Mouse (Mus musculus) hindbrain, embryonic 14.5 days (tissue): Measurements from ENCODE around the gene Ing1. TPM values are rescaled to one million over a fixed set of nuclear protein-coding genes. Genes with fewer than 3 reads are reported as not detected.

Source experiments
- ATAC-seq: fragments of 200-750 bp; cut with Nextera tagmentation; 2 replicates; pipeline ENCODE4 v1.8.0; 2017; ENCODE audit warnings: moderate number of reproducible peaks, mild to moderate bottlenecking, moderate TSS enrichment, moderate library complexity; ENCODE audit not compliant: low FRiP score
- DNase-seq: peaks from one replicate; pipeline ENCODE4 v3.0.0-alpha.2; 2015; ENCODE audit warnings: low spot score
- H3K27ac ChIP-seq: fragments of 300-500 bp; sonication (generic); 2 replicates; pipeline ENCODE4 v1.5.1; 2014; ENCODE audit warnings: mild to moderate bottlenecking, moderate library complexity
- H3K27me3 ChIP-seq: fragments of 300-500 bp; sonication (generic); 2 replicates; pipeline ENCODE4 v1.6.1; 2014; ENCODE audit warnings: mild to moderate bottlenecking, low read length, mixed read lengths; ENCODE audit not compliant: control insufficient read depth, insufficient read depth
- H3K36me3 ChIP-seq: fragments of 300-500 bp; sonication (generic); replicated peaks from 2 replicates; pipeline ENCODE4 v1.6.1; 2014; ENCODE audit not compliant: control insufficient read depth, insufficient read depth
- H3K4me1 ChIP-seq: fragments of 300-500 bp; sonication (generic); replicated peaks from 2 replicates; pipeline ENCODE4 v1.6.1; 2014; ENCODE audit warnings: antibody characterized with exemption, low read length, mixed read lengths; ENCODE audit not compliant: control insufficient read depth, insufficient read depth
- H3K4me2 ChIP-seq: fragments of 300-500 bp; sonication (generic); replicated peaks from 2 replicates; pipeline ENCODE4 v1.6.1; 2014; ENCODE audit warnings: mild to moderate bottlenecking, moderate library complexity
- H3K4me3 ChIP-seq: fragments of 300-500 bp; sonication (generic); replicated peaks from 2 replicates; pipeline ENCODE4 v1.5.1; 2014; ENCODE audit warnings: mild to moderate bottlenecking, low read length
- H3K9ac ChIP-seq: fragments of 300-500 bp; sonication (generic); 2 replicates; pipeline ENCODE4 v1.6.1; 2014
- H3K9me3 ChIP-seq: fragments of 300-500 bp; sonication (generic); 2 replicates; pipeline ENCODE4 v1.6.1; 2016; ENCODE audit warnings: low read length; ENCODE audit not compliant: control insufficient read depth
- WGBS: fragments of 180-500 bp; shearing (Covaris S2); extraction: QIAGEN DNeasy Blood & Tissue Kit; methylation state at CpG from one replicate; pipeline ENCODE4 v1.1.7; 2014; 5-methylcytosine and 5-hydroxymethylcytosine counted together
- polyA plus RNA-seq: library from polyadenylated mRNA; unstranded; fragments of >200 nt; fragmentation: Nextera tagmentation; extraction: Ambion mirVana; gene quantifications from 2 replicates; pipeline ENCODE4 v1.2.1, GENCODE M21; 2014

Ing1 gene
- polyA plus RNA-seq, 1 experiment from 2014 or later = 37.6 TPM

DNA sequence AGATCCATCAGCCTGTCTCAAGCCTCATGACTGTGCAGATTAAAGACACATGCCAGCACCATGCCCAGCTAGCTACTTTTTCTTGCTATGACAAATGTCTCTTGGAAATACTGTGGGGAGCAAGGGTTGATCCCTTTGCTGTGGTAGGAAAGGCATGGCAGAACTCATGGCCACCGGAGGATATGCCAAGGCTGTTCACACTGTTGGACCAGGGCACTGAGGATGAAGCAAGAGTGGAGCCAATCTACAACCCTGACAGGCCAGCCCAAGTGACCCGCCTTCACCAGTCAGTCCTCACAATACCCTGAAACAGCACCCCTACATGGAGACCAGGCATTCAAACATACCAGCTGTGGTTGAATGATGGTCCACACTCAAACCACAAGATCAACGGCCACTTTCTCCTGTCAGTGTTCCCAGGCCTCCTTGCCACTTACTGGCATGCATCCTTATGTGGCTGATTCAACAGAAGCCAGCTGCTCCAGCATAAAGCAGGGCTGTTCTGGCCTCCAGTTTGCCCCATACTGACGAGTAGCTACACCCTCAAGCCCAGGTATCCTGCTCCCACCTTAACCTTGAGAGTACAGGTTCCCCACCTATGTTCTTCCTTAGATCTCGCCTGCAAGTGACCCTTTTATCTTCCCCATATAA lies 45.1 kb downstream of the Ing1 start:
- Histone ChIP-seq H3K27me3 (no peaks in the 10 kb centered on the region), H3K9me3 (0 out of 2 replicates have a peak, but pooled peaks cover 4% of the 10 kb centered on the region), H3K4me2 (no peak overlapping the region), H3K9ac (no peak overlapping the region), H3K27ac (no peak overlapping the region), H3K4me3 (no peak overlapping the region), H3K36me3 (no peaks in the 10 kb centered on the region), H3K4me1 (no peaks in the 10 kb centered on the region)
- WGBS = 87% methylated on average over 5 of the region's 5 CpGs
- ATAC-seq (no peak), DNase-seq (no peak)

DNA sequence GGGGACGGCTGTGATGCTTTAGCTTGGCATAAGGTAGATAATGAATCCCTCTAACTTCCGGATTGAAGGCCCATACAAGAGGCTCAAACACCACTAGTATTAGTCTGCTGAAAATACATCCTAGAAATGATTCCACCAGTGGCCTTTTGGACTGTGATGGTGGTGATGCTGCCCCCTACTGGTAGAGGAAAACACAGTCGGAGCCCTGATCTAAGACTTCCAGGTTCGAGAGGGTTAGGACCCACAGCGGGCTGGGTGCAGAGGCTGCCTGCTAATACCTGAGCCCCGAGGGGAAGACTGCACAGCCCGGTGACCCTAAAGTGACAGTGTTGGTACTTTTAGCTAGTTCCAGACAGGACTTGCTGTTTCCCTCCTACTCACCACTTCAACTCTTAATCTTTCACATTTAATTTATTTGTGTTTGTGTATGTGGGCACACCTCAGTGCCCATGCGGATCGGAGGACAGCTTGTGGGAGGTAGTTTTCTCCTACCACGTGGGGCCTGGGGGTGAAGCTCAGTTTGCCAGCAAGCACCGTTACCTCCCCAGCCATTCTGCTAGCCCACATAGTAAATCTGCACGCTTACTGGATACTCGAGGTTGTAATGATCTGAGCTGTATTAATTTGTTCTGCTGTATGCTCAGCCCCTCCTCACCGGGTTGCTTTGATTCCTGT lies 46.8 kb downstream of the Ing1 start:
- DNase-seq = peak; percentile 79
- 49% methylated on average over 14 of the region's 14 CpGs for WGBS
- H3K36me3 ChIP-seq = peaks cover 4% of the 10 kb centered on the region; the same call in 1 of the 2 replicates
- H3K9ac ChIP-seq = no peak overlapping the region
- no peak for ATAC-seq
- H3K4me2 ChIP-seq = no peak overlapping the region
- H3K27me3 ChIP-seq = no peaks in the 10 kb centered on the region
- H3K9me3 ChIP-seq = 0 out of 2 replicates have a peak, but pooled peaks cover 6% of the 10 kb centered on the region
- H3K4me3 ChIP-seq = no peak overlapping the region
- H3K4me1 ChIP-seq = no peaks in the 10 kb centered on the region
- H3K27ac ChIP-seq = no peak overlapping the region

DNA sequence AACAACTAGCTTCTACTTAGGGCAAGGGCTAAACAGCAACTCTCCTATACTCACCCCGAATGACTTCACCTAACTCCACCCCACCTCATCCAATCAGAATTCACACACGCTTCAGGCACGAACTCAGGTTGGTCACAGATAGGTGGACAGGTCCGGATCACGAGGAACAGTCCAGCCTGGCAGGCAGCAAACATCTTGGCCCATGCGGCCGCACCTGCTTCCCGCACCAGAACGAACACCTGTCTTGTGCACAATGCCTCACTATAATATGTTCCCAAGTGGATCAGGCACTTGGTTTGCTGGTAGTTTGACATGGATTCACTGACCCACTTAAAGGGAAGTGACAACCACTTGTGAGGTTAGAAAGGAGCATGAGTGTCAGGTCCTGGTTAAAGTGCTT lies 53.5 kb downstream of the Ing1 start:
- no peak overlapping the region for H3K9ac ChIP-seq
- no peak overlapping the region for H3K27ac ChIP-seq
- DNase-seq = no peak
- ATAC-seq = no peak
- H3K4me1 ChIP-seq = no peaks in the 10 kb centered on the region
- WGBS = 96% methylated on average over 9 of the region's 9 CpGs
- peaks cover 54% of the 10 kb centered on the region for H3K36me3 ChIP-seq
- no peaks in the 10 kb centered on the region for H3K27me3 ChIP-seq
- H3K9me3 ChIP-seq = 0 out of 2 replicates have a peak, but pooled peaks cover 9% of the 10 kb centered on the region
- no peak overlapping the region for H3K4me3 ChIP-seq
- H3K4me2 ChIP-seq = no peak overlapping the region

Other genes starting within 250 kb of the Ing1 start
- gene Col4a2, start 242.8 kb upstream of the Ing1 start, polyA plus RNA-seq = 41.6 and 46.4 TPM in 2 replicates
- gene Col4a1, start 242.7 kb upstream of the Ing1 start, polyA plus RNA-seq = 121 and 135 TPM in 2 replicates
- 1.4 TPM in 2 replicates for gene Rab20, start 76.9 kb upstream of the Ing1 start, polyA plus RNA-seq
- gene Naxd, start 58.1 kb upstream of the Ing1 start, polyA plus RNA-seq = 130 and 145 TPM in 2 replicates
- 26.0 and 27.0 TPM in 2 replicates for gene Cars2, start 4.8 kb upstream of the Ing1 start, polyA plus RNA-seq
- gene Ankrd10, start 80.2 kb downstream of the Ing1 start, polyA plus RNA-seq = 84.6 and 88.6 TPM in 2 replicates
- gene 1700016D06Rik, start 145.5 kb downstream of the Ing1 start, polyA plus RNA-seq = not detected in 2 replicates
- 78.0 and 83.0 TPM in 2 replicates for gene Arhgef7, start 172.2 kb downstream of the Ing1 start, polyA plus RNA-seq